Mouse (Mus musculus) erythroid progenitor cell, adult 5-6 weeks (primary cell): ENCODE results near the gene Olfr801. TPM values are rescaled to one million over a fixed set of nuclear protein-coding genes. Genes with fewer than 3 reads are reported as not detected.

Experiments
- ATAC-seq: replicated peaks from 2 replicates; pipeline ENCODE4 v1.8.0; 2016; ENCODE audit warnings: moderate number of reproducible peaks, mild to moderate bottlenecking, moderate TSS enrichment, inconsistent platforms; ENCODE audit not compliant: poor library complexity, low FRiP score, severe bottlenecking
- total RNA-seq, 2 experiments: library from RNA; stranded (forward) in 1 of 2; stranded (reverse) in 1 of 2; fragments of 150-400 nt in 1 of 2; fragments of 186-747, 209-891 nt in 1 of 2; gene quantifications; 2 replicates each; pipeline versions ENCODE4 v1.2.3 to v1.2.4; 2015 to 2017; ENCODE audit warnings: low replicate concordance in 2 of 2

The Olfr801 gene
- total RNA-seq (2015; ENCODE audit: low replicate concordance) (not detected in 2 replicates), total RNA-seq (2017; ENCODE audit: low replicate concordance) (not detected in 2 replicates)

GRCm38 (mm10) chr10:129673765-129674164 is at the start of gene Olfr801:
TSS of gene Olfr801 (minus strand) at chr10:129673865.
- ATAC-seq = no peak

GRCm38 (mm10) chr10:129702910-129703309 is 29.2 kb upstream of the Olfr801 start, which contains the start of gene Olfr804:
TSS of gene Olfr804 (plus strand) at chr10:129703210.
- ATAC-seq = no peak

DNA sequence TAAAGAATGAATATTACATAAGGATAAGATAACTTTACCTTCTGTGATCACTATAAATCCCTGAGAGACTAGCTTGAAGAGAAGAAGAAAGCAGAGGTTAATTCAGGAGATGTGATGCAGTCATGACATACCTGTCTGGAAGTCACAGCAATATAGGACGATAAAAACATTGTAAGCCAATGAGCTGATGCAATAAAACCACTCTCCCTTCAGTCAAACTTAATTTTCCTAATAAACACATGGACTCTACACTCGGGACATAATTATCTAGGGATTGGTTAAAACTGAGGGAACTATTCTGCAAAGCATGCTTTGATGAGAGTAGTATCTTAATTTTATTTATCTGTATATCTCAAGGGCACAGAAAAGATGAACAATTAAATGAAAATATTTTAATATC is 20.5 kb upstream of the Olfr801 start, which contains the start of gene Olfr803:
Gene Olfr803, minus strand, starts transcription at position 101 of the 400 bp plus-strand sequence.
- ATAC-seq = no peak

DNA sequence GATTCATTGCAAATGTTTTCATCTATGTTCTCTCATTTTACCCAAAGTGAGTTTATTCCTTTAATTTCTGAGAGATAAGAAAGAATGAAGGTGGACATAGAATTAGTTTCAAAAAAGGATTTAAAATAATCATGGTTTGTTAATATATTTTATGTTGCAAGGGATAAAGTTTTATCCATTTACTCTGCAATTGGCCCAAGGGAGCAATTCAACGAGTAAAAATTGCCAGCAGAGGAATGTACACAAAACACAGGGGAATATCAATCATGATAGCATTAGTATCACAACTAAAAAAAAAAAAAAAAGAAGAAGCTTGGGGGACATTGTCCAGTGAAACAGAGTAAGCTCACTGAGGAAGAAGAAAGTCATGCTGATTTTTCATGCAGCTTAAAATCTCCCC is 14.4 kb upstream of the Olfr801 start, which contains the start of gene Olfr802:
Gene Olfr802, minus strand, starts transcription at position 101 of the 400 bp plus-strand sequence.
- no peak for ATAC-seq

GRCm38 (mm10) chr10:129657394-129657793 is 16.3 kb downstream of the Olfr801 start, which contains the start of gene Olfr800:
TSS of gene Olfr800 (plus strand) at chr10:129657694.
- no peak for ATAC-seq

DNA sequence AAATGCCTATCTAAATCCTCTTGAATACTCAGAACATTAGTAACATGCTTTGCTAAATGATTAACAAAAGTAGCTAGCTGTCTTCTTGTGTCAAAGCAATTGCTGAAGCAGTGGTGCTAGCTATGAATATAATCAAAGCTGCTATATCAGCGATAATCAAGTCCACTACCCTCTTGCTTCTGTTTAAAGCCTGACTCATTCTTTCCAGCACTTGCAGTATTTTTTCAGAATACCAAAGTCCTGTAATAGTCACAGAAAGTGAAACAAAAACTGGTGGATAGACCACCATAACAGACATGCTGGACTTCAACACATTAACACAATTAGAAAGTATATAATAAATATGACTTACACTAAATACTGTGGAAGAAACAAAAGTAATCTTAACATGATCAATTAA is 21.9 kb downstream of the Olfr801 start:
- ATAC-seq = no peak

GRCm38 (mm10) chr10:129637184-129637583 is 36.5 kb downstream of the Olfr801 start, which contains the start of gene Olfr799:
TSS of gene Olfr799 (plus strand) at chr10:129637484.
- no peak for ATAC-seq

GRCm38 (mm10) chr10:129627834-129628233 is 45.8 kb downstream of the Olfr801 start, which contains the start of gene Olfr798:
TSS of gene Olfr798 (minus strand) at chr10:129627934.
- no peak for ATAC-seq

DNA sequence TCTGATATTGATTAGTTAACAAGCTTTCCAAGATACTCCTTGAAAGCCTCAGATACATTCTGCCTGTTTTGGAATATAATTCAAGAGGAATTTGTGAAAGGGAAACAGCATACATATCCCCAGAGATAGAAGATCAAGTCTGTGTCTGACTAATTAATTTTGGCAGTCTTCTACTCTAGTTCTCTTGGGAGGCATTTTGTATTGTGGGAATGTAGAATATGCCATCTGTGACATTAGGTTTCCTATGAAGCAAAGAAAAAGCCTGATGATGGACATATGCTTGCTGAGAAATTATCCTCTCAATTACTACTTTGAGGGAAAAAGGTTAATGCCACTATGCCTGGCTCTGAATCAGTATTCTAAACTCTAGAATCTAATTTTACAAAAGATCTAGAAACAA is 50.4 kb downstream of the Olfr801 start:
- ATAC-seq = no peak

DNA sequence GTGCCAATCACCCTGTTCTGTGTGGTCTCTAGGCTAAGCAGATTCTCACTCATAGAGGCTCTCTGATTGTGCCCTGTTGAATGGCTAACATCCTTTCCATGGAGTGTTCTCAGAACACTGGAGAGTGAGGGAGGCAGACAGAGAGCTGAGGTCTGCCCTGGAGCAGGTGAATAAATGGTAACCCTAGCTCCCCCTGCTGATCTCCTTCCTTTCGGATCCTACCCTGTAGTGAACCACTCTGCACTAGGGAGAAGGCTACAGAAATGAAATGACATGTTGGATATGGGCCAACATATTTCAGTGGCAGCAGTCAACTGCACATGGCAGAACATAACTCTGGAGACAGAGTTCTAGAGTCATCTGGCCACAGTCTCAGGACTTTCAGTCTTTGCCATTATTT is 51.9 kb downstream of the Olfr801 start:
- no peak for ATAC-seq

Other genes with a start within 250 kb of the Olfr801 start
- gene Olfr786, start 246.6 kb downstream of the Olfr801 start, total RNA-seq (2015; ENCODE audit: low replicate concordance) = not detected in 2 replicates
- gene Olfr786, start 246.6 kb downstream of the Olfr801 start, total RNA-seq (2017; ENCODE audit: low replicate concordance) = not detected in 2 replicates
- gene Olfr787, start 212.0 kb downstream of the Olfr801 start, total RNA-seq (2015; ENCODE audit: low replicate concordance) = not detected in 2 replicates
- gene Olfr787, start 212.0 kb downstream of the Olfr801 start, total RNA-seq (2017; ENCODE audit: low replicate concordance) = not detected in 2 replicates
- gene Olfr788, start 202.9 kb downstream of the Olfr801 start, total RNA-seq (2015; ENCODE audit: low replicate concordance) = not detected in 2 replicates
- not detected in 2 replicates for gene Olfr788, start 202.9 kb downstream of the Olfr801 start, total RNA-seq (2017; ENCODE audit: low replicate concordance)
- not detected in 2 replicates for gene Olfr789, start 189.1 kb downstream of the Olfr801 start, total RNA-seq (2015; ENCODE audit: low replicate concordance)
- not detected in 2 replicates for gene Olfr789, start 189.1 kb downstream of the Olfr801 start, total RNA-seq (2017; ENCODE audit: low replicate concordance)
- not detected in 2 replicates for gene Olfr790, start 175.4 kb downstream of the Olfr801 start, total RNA-seq (2015; ENCODE audit: low replicate concordance)
- gene Olfr790, start 175.4 kb downstream of the Olfr801 start, total RNA-seq (2017; ENCODE audit: low replicate concordance) = not detected in 2 replicates
- gene Olfr791, start 152.1 kb downstream of the Olfr801 start, total RNA-seq (2015; ENCODE audit: low replicate concordance) = not detected in 2 replicates
- not detected in 2 replicates for gene Olfr791, start 152.1 kb downstream of the Olfr801 start, total RNA-seq (2017; ENCODE audit: low replicate concordance)
- gene Olfr792, start 134.7 kb downstream of the Olfr801 start, total RNA-seq (2015; ENCODE audit: low replicate concordance) = not detected in 2 replicates
- not detected in 2 replicates for gene Olfr792, start 134.7 kb downstream of the Olfr801 start, total RNA-seq (2017; ENCODE audit: low replicate concordance)
- gene Olfr794, start 106.2 kb downstream of the Olfr801 start, total RNA-seq (2015; ENCODE audit: low replicate concordance) = not detected in 2 replicates
- gene Olfr794, start 106.2 kb downstream of the Olfr801 start, total RNA-seq (2017; ENCODE audit: low replicate concordance) = not detected in 2 replicates
- not detected in 2 replicates for gene Olfr796, start 61.3 kb downstream of the Olfr801 start, total RNA-seq (2015; ENCODE audit: low replicate concordance)
- not detected in 2 replicates for gene Olfr796, start 61.3 kb downstream of the Olfr801 start, total RNA-seq (2017; ENCODE audit: low replicate concordance)
- not detected in 2 replicates for gene Olfr798, start 45.9 kb downstream of the Olfr801 start, total RNA-seq (2015; ENCODE audit: low replicate concordance)
- gene Olfr798, start 45.9 kb downstream of the Olfr801 start, total RNA-seq (2017; ENCODE audit: low replicate concordance) = not detected in 2 replicates
- gene Olfr799, start 36.4 kb downstream of the Olfr801 start, total RNA-seq (2015; ENCODE audit: low replicate concordance) = not detected in 2 replicates
- gene Olfr799, start 36.4 kb downstream of the Olfr801 start, total RNA-seq (2017; ENCODE audit: low replicate concordance) = not detected in 2 replicates
- not detected in 2 replicates for gene Olfr800, start 16.2 kb downstream of the Olfr801 start, total RNA-seq (2015; ENCODE audit: low replicate concordance)
- gene Olfr800, start 16.2 kb downstream of the Olfr801 start, total RNA-seq (2017; ENCODE audit: low replicate concordance) = not detected in 2 replicates
- gene Olfr802, start 14.3 kb upstream of the Olfr801 start, total RNA-seq (2015; ENCODE audit: low replicate concordance) = not detected in 2 replicates
- not detected in 2 replicates for gene Olfr802, start 14.3 kb upstream of the Olfr801 start, total RNA-seq (2017; ENCODE audit: low replicate concordance)
- gene Olfr803, start 20.4 kb upstream of the Olfr801 start, total RNA-seq (2015; ENCODE audit: low replicate concordance) = not detected in 2 replicates
- gene Olfr803, start 20.4 kb upstream of the Olfr801 start, total RNA-seq (2017; ENCODE audit: low replicate concordance) = not detected in 2 replicates
- gene Olfr804, start 29.3 kb upstream of the Olfr801 start, total RNA-seq (2015; ENCODE audit: low replicate concordance) = not detected in 2 replicates
- gene Olfr804, start 29.3 kb upstream of the Olfr801 start, total RNA-seq (2017; ENCODE audit: low replicate concordance) = not detected in 2 replicates
- not detected in 2 replicates for gene Olfr805, start 55.5 kb upstream of the Olfr801 start, total RNA-seq (2015; ENCODE audit: low replicate concordance)
- not detected in 2 replicates for gene Olfr805, start 55.5 kb upstream of the Olfr801 start, total RNA-seq (2017; ENCODE audit: low replicate concordance)
- not detected in 2 replicates for gene Olfr806, start 68.1 kb upstream of the Olfr801 start, total RNA-seq (2015; ENCODE audit: low replicate concordance)
- gene Olfr806, start 68.1 kb upstream of the Olfr801 start, total RNA-seq (2017; ENCODE audit: low replicate concordance) = not detected in 2 replicates
- not detected in 2 replicates for gene Olfr807, start 83.9 kb upstream of the Olfr801 start, total RNA-seq (2015; ENCODE audit: low replicate concordance)
- not detected in 2 replicates for gene Olfr807, start 83.9 kb upstream of the Olfr801 start, total RNA-seq (2017; ENCODE audit: low replicate concordance)
- gene Olfr808, start 91.6 kb upstream of the Olfr801 start, total RNA-seq (2015; ENCODE audit: low replicate concordance) = not detected in 2 replicates
- gene Olfr808, start 91.6 kb upstream of the Olfr801 start, total RNA-seq (2017; ENCODE audit: low replicate concordance) = not detected in 2 replicates
- not detected in 2 replicates for gene Olfr809, start 100.8 kb upstream of the Olfr801 start, total RNA-seq (2015; ENCODE audit: low replicate concordance)
- gene Olfr809, start 100.8 kb upstream of the Olfr801 start, total RNA-seq (2017; ENCODE audit: low replicate concordance) = not detected in 2 replicates
- gene Olfr810, start 121.1 kb upstream of the Olfr801 start, total RNA-seq (2015; ENCODE audit: low replicate concordance) = not detected in 2 replicates
- not detected in 2 replicates for gene Olfr810, start 121.1 kb upstream of the Olfr801 start, total RNA-seq (2017; ENCODE audit: low replicate concordance)
- not detected in 2 replicates for gene Olfr811, start 130.5 kb upstream of the Olfr801 start, total RNA-seq (2015; ENCODE audit: low replicate concordance)
- not detected in 2 replicates for gene Olfr811, start 130.5 kb upstream of the Olfr801 start, total RNA-seq (2017; ENCODE audit: low replicate concordance)
- gene Olfr812, start 172.2 kb upstream of the Olfr801 start, total RNA-seq (2015; ENCODE audit: low replicate concordance) = not detected in 2 replicates
- not detected in 2 replicates for gene Olfr812, start 172.2 kb upstream of the Olfr801 start, total RNA-seq (2017; ENCODE audit: low replicate concordance)
- gene Olfr813, start 181.5 kb upstream of the Olfr801 start, total RNA-seq (2015; ENCODE audit: low replicate concordance) = not detected in 2 replicates
- not detected in 2 replicates for gene Olfr813, start 181.5 kb upstream of the Olfr801 start, total RNA-seq (2017; ENCODE audit: low replicate concordance)
- not detected in 2 replicates for gene Olfr814, start 206.0 kb upstream of the Olfr801 start, total RNA-seq (2015; ENCODE audit: low replicate concordance)
- gene Olfr814, start 206.0 kb upstream of the Olfr801 start, total RNA-seq (2017; ENCODE audit: low replicate concordance) = not detected in 2 replicates
- gene Olfr815, start 232.0 kb upstream of the Olfr801 start, total RNA-seq (2015; ENCODE audit: low replicate concordance) = not detected in 2 replicates
- not detected in 2 replicates for gene Olfr815, start 232.0 kb upstream of the Olfr801 start, total RNA-seq (2017; ENCODE audit: low replicate concordance)
- not detected in 2 replicates for gene Olfr816, start 241.7 kb upstream of the Olfr801 start, total RNA-seq (2015; ENCODE audit: low replicate concordance)
- not detected in 2 replicates for gene Olfr816, start 241.7 kb upstream of the Olfr801 start, total RNA-seq (2017; ENCODE audit: low replicate concordance)